Mouse (Mus musculus): ENCODE measurements around the gene Aurka.
A peak's percentile ranks its signal among the peaks of the same experiment; 100 is the strongest.

- no peak for TF ChIP-seq CTCF (IDR thresholded peaks at IDR 0.05; ENCODE audit: extremely low read depth, insufficient read depth, low read length)
- TF ChIP-seq POLR2A (IDR thresholded peaks at IDR 0.05; ENCODE audit: extremely low read depth, insufficient read depth, low read length) = peak; percentile 69; the same call in 1 of the 2 replicates
Measured at GRCm38 (mm10) chr2:172370411-172371223, at the start of gene Aurka, which contains the start of gene Cstf1.
